Mouse (Mus musculus): ENCODE measurements around the gene Sumo3. TPM values are rescaled to one million over a fixed set of nuclear protein-coding genes. Genes with fewer than 3 reads are reported as not detected.

Sumo3 gene
- polyA plus RNA-seq, 1 experiment from 2014 or later: 356 TPM

- 0 out of 2 replicates have a peak overlapping the region, but pooled peaks have one; percentile 20 for H3K27ac ChIP-seq (ENCODE audit: low read length)
- H3K4me1 ChIP-seq (ENCODE audit: control insufficient read depth, insufficient read depth, low read length): peaks cover 46% of the 10 kb centered on the region
- no peaks in the 10 kb centered on the region for H3K9me3 ChIP-seq (ENCODE audit: control insufficient read depth, low read length)
- H3K36me3 ChIP-seq (ENCODE audit: control insufficient read depth, insufficient read depth, low read length): peaks cover 3% of the 10 kb centered on the region; the same call in 1 of the 2 replicates
- H3K4me3 ChIP-seq (ENCODE audit: low read length): no peak overlapping the region
- no peak for ATAC-seq
- H3K4me2 ChIP-seq (ENCODE audit: low read depth, low read length): peak overlapping the region; percentile 21; the same call in 1 of the 2 replicates
- 67% methylated on average over 3 of the region's 3 CpGs for WGBS
- no peak overlapping the region for H3K9ac ChIP-seq (ENCODE audit: low read depth, low read length)
- H3K27me3 ChIP-seq (replicated peaks; ENCODE audit: control insufficient read depth, insufficient read depth, low read length): no peaks in the 10 kb centered on the region
These were observed 19.3 kb upstream of the Sumo3 start for GRCm38 (mm10) chr10:77586637-77587036.

- WGBS: 64% methylated on average over 6 of the region's 6 CpGs
- Histone ChIP-seq H3K36me3 (ENCODE audit: control insufficient read depth, insufficient read depth, low read length) (peaks cover 7% of the 10 kb centered on the region; the same call in 1 of the 2 replicates), H3K4me2 (ENCODE audit: low read depth, low read length) (peak overlapping the region; percentile 21; the same call in 1 of the 2 replicates), H3K27me3 (replicated peaks; ENCODE audit: control insufficient read depth, insufficient read depth, low read length) (no peaks in the 10 kb centered on the region), H3K9ac (ENCODE audit: low read depth, low read length) (0 out of 2 replicates have a peak overlapping the region, but pooled peaks have one; percentile 1), H3K4me1 (ENCODE audit: control insufficient read depth, insufficient read depth, low read length) (peaks cover 46% of the 10 kb centered on the region), H3K27ac (ENCODE audit: low read length) (peak overlapping the region; percentile 20; the same call in 1 of the 2 replicates), H3K4me3 (ENCODE audit: low read length) (no peak overlapping the region), H3K9me3 (ENCODE audit: control insufficient read depth, low read length) (no peaks in the 10 kb centered on the region)
- 0 out of 2 replicates have a peak, but pooled peaks have one; percentile 5 for ATAC-seq
These were observed 18.7 kb upstream of the Sumo3 start for GRCm38 (mm10) chr10:77587091-77587775.

GRCm38 (mm10) chr10:77588036-77588435, 17.9 kb upstream of the Sumo3 start:
- Histone ChIP-seq H3K4me3 (ENCODE audit: low read length) (no peak overlapping the region), H3K9ac (ENCODE audit: low read depth, low read length) (no peak overlapping the region), H3K36me3 (ENCODE audit: control insufficient read depth, insufficient read depth, low read length) (peaks cover 10% of the 10 kb centered on the region), H3K27ac (ENCODE audit: low read length) (no peak overlapping the region), H3K9me3 (ENCODE audit: control insufficient read depth, low read length) (no peaks in the 10 kb centered on the region), H3K4me2 (ENCODE audit: low read depth, low read length) (no peak overlapping the region), H3K27me3 (replicated peaks; ENCODE audit: control insufficient read depth, insufficient read depth, low read length) (no peaks in the 10 kb centered on the region), H3K4me1 (ENCODE audit: control insufficient read depth, insufficient read depth, low read length) (peaks cover 40% of the 10 kb centered on the region)
- WGBS: 66% methylated on average over 2 of the region's 2 CpGs
- ATAC-seq: no peak

- Histone ChIP-seq H3K27me3 (replicated peaks; ENCODE audit: control insufficient read depth, insufficient read depth, low read length) (no peaks in the 10 kb centered on the region), H3K27ac (ENCODE audit: low read length) (no peak overlapping the region), H3K4me2 (ENCODE audit: low read depth, low read length) (no peak overlapping the region), H3K36me3 (ENCODE audit: control insufficient read depth, insufficient read depth, low read length) (peaks cover 19% of the 10 kb centered on the region), H3K4me1 (ENCODE audit: control insufficient read depth, insufficient read depth, low read length) (peaks cover 35% of the 10 kb centered on the region), H3K9ac (ENCODE audit: low read depth, low read length) (no peak overlapping the region), H3K4me3 (ENCODE audit: low read length) (no peak overlapping the region), H3K9me3 (ENCODE audit: control insufficient read depth, low read length) (no peaks in the 10 kb centered on the region)
- WGBS: 83% methylated on average over 7 of the region's 7 CpGs
- no peak for ATAC-seq
These were observed 16.8 kb upstream of the Sumo3 start for GRCm38 (mm10) chr10:77589117-77589516.

- peaks cover 35% of the 10 kb centered on the region for H3K4me1 ChIP-seq (ENCODE audit: control insufficient read depth, insufficient read depth, low read length)
- H3K27ac ChIP-seq (ENCODE audit: low read length): no peak overlapping the region
- no peaks in the 10 kb centered on the region for H3K9me3 ChIP-seq (ENCODE audit: control insufficient read depth, low read length)
- no peak overlapping the region for H3K4me3 ChIP-seq (ENCODE audit: low read length)
- ATAC-seq: no peak
- H3K36me3 ChIP-seq (ENCODE audit: control insufficient read depth, insufficient read depth, low read length): peaks cover 26% of the 10 kb centered on the region
- H3K27me3 ChIP-seq (replicated peaks; ENCODE audit: control insufficient read depth, insufficient read depth, low read length): no peaks in the 10 kb centered on the region
- H3K9ac ChIP-seq (ENCODE audit: low read depth, low read length): no peak overlapping the region
- no peak overlapping the region for H3K4me2 ChIP-seq (ENCODE audit: low read depth, low read length)
- WGBS: 76% methylated on average over 8 of the region's 8 CpGs
These were observed 16.1 kb upstream of the Sumo3 start for GRCm38 (mm10) chr10:77589749-77590148.

- 43% methylated on average over 6 of the region's 6 CpGs for WGBS
- Histone ChIP-seq H3K36me3 (ENCODE audit: control insufficient read depth, insufficient read depth, low read length) (peaks cover 30% of the 10 kb centered on the region), H3K9ac (ENCODE audit: low read depth, low read length) (no peak overlapping the region), H3K27ac (ENCODE audit: low read length) (peak overlapping the region; percentile 42; the same call in 1 of the 2 replicates), H3K27me3 (replicated peaks; ENCODE audit: control insufficient read depth, insufficient read depth, low read length) (no peaks in the 10 kb centered on the region), H3K4me3 (ENCODE audit: low read length) (no peak overlapping the region), H3K4me1 (ENCODE audit: control insufficient read depth, insufficient read depth, low read length) (peaks cover 32% of the 10 kb centered on the region), H3K4me2 (ENCODE audit: low read depth, low read length) (no peak overlapping the region), H3K9me3 (ENCODE audit: control insufficient read depth, low read length) (no peaks in the 10 kb centered on the region)
- ATAC-seq: peak; percentile 74
These were observed 15.1 kb upstream of the Sumo3 start for GRCm38 (mm10) chr10:77590812-77591211.

- no peak for ATAC-seq
- no peaks in the 10 kb centered on the region for H3K9me3 ChIP-seq (ENCODE audit: control insufficient read depth, low read length)
- peak overlapping the region; percentile 3; the same call in 1 of the 2 replicates for H3K27ac ChIP-seq (ENCODE audit: low read length)
- H3K27me3 ChIP-seq (replicated peaks; ENCODE audit: control insufficient read depth, insufficient read depth, low read length): no peaks in the 10 kb centered on the region
- peaks cover 30% of the 10 kb centered on the region for H3K36me3 ChIP-seq (ENCODE audit: control insufficient read depth, insufficient read depth, low read length)
- WGBS: 77% methylated on average over 6 of the region's 6 CpGs
- no peak overlapping the region for H3K9ac ChIP-seq (ENCODE audit: low read depth, low read length)
- no peak overlapping the region for H3K4me3 ChIP-seq (ENCODE audit: low read length)
- H3K4me2 ChIP-seq (ENCODE audit: low read depth, low read length): no peak overlapping the region
- peaks cover 28% of the 10 kb centered on the region for H3K4me1 ChIP-seq (ENCODE audit: control insufficient read depth, insufficient read depth, low read length)
These were observed 14.4 kb upstream of the Sumo3 start for GRCm38 (mm10) chr10:77591546-77591945.

- Histone ChIP-seq H3K4me3 (ENCODE audit: low read length) (no peak overlapping the region), H3K9me3 (ENCODE audit: control insufficient read depth, low read length) (no peaks in the 10 kb centered on the region), H3K27me3 (replicated peaks; ENCODE audit: control insufficient read depth, insufficient read depth, low read length) (no peaks in the 10 kb centered on the region), H3K36me3 (ENCODE audit: control insufficient read depth, insufficient read depth, low read length) (peaks cover 37% of the 10 kb centered on the region), H3K4me2 (ENCODE audit: low read depth, low read length) (no peak overlapping the region), H3K9ac (ENCODE audit: low read depth, low read length) (no peak overlapping the region), H3K4me1 (ENCODE audit: control insufficient read depth, insufficient read depth, low read length) (peaks cover 2% of the 10 kb centered on the region), H3K27ac (ENCODE audit: low read length) (no peak overlapping the region)
- no peak for ATAC-seq
- 88% methylated on average over 2 of the region's 2 CpGs for WGBS
These were observed 9.8 kb upstream of the Sumo3 start for GRCm38 (mm10) chr10:77596060-77596459.

- ATAC-seq: no peak
- H3K27me3 ChIP-seq (replicated peaks; ENCODE audit: control insufficient read depth, insufficient read depth, low read length): no peaks in the 10 kb centered on the region
- WGBS: 67% methylated on average over 4 of the region's 4 CpGs
- H3K4me1 ChIP-seq (ENCODE audit: control insufficient read depth, insufficient read depth, low read length): peaks cover 7% of the 10 kb centered on the region; the same call in 1 of the 2 replicates
- 0 out of 2 replicates have a peak, but pooled peaks cover 3% of the 10 kb centered on the region for H3K9me3 ChIP-seq (ENCODE audit: control insufficient read depth, low read length)
- H3K4me2 ChIP-seq (ENCODE audit: low read depth, low read length): no peak overlapping the region
- no peak overlapping the region for H3K27ac ChIP-seq (ENCODE audit: low read length)
- no peak overlapping the region for H3K4me3 ChIP-seq (ENCODE audit: low read length)
- no peak overlapping the region for H3K9ac ChIP-seq (ENCODE audit: low read depth, low read length)
- peaks cover 7% of the 10 kb centered on the region for H3K36me3 ChIP-seq (ENCODE audit: control insufficient read depth, insufficient read depth, low read length)
These were observed 2.9 kb upstream of the Sumo3 start for GRCm38 (mm10) chr10:77603021-77603420.

All from intestine, embryonic 16.5 days (tissue).